Mouse (Mus musculus) erythroblast, embryonic 14.5 days (primary cell): ENCODE data around the gene Cd33. TPM values are rescaled to one million over a fixed set of nuclear protein-coding genes. Genes with fewer than 3 reads are reported as not detected.

Experiments used
- H3K27me3 ChIP-seq: 2 replicates; pipeline ENCODE4 v1.6.1; 2012; ENCODE audit warnings: inconsistent platforms; ENCODE audit not compliant: control insufficient read depth
- H3K36me3 ChIP-seq: 2 replicates; pipeline ENCODE4 v1.6.1; 2012; ENCODE audit warnings: mild to moderate bottlenecking, inconsistent platforms; ENCODE audit not compliant: control insufficient read depth
- H3K4me1 ChIP-seq: 2 replicates; pipeline ENCODE4 v1.6.1; 2012; ENCODE audit warnings: inconsistent platforms; ENCODE audit not compliant: control insufficient read depth
- H3K4me3 ChIP-seq: replicated peaks from 2 replicates; pipeline ENCODE3; 2012; ENCODE audit warnings: moderate library complexity, mild to moderate bottlenecking, inconsistent platforms
- H3K9me3 ChIP-seq: 2 replicates; pipeline ENCODE4 v1.6.1; 2012; ENCODE audit warnings: low read length, inconsistent platforms, mixed read lengths; ENCODE audit not compliant: control insufficient read depth
- GATA1 ChIP-seq: IDR thresholded peaks from 2 replicates; pipeline ENCODE4 v1.6.1; 2012; ENCODE audit warnings: low read length, inconsistent platforms, mixed read lengths
- TAL1 ChIP-seq: IDR thresholded peaks from 3 replicates; pipeline ENCODE4 v1.6.1; 2012; ENCODE audit warnings: low read length, inconsistent platforms, mixed read lengths
- polyA plus RNA-seq: library from polyadenylated mRNA; stranded (reverse); fragments of >175 nt; gene quantifications from 2 replicates; pipeline ENCODE4 v1.2.3, GENCODE M21; 2012

Gene Cd33
- polyA plus RNA-seq, 1 experiment, result not detected

- no peaks in the 10 kb centered on the region for H3K36me3 ChIP-seq
- H3K9me3 ChIP-seq, result no peaks in the 10 kb centered on the region
- 0 out of 2 replicates have a peak, but pooled peaks cover 2% of the 10 kb centered on the region for H3K27me3 ChIP-seq
- TF ChIP-seq GATA1 (no peak), TAL1 (no peak)
- no peak overlapping the region for H3K4me3 ChIP-seq
- no peaks in the 10 kb centered on the region; the same call in 1 of the 2 replicates for H3K4me1 ChIP-seq
Observed at GRCm38 (mm10) chr7:43556901-43557300, 12.7 kb upstream of the Cd33 start.

GRCm38 (mm10) chr7:43555351-43555750 lies 11.1 kb upstream of the Cd33 start:
- Histone ChIP-seq H3K4me1 (no peaks in the 10 kb centered on the region), H3K36me3 (no peaks in the 10 kb centered on the region), H3K4me3 (no peak overlapping the region), H3K9me3 (no peaks in the 10 kb centered on the region), H3K27me3 (no peaks in the 10 kb centered on the region)
- TF ChIP-seq GATA1 (no peak), TAL1 (no peak)

GRCm38 (mm10) chr7:43554550-43554949 lies 10.3 kb upstream of the Cd33 start:
- TF ChIP-seq TAL1 (no peak), GATA1 (no peak)
- H3K4me1 ChIP-seq, result no peaks in the 10 kb centered on the region
- no peaks in the 10 kb centered on the region for H3K27me3 ChIP-seq
- H3K9me3 ChIP-seq, result no peaks in the 10 kb centered on the region
- no peaks in the 10 kb centered on the region for H3K36me3 ChIP-seq
- H3K4me3 ChIP-seq, result no peak overlapping the region

GRCm38 (mm10) chr7:43553153-43553552 lies 8.9 kb upstream of the Cd33 start:
- H3K9me3 ChIP-seq, result no peaks in the 10 kb centered on the region
- H3K27me3 ChIP-seq, result no peaks in the 10 kb centered on the region
- no peak overlapping the region for H3K4me3 ChIP-seq
- no peaks in the 10 kb centered on the region for H3K4me1 ChIP-seq
- H3K36me3 ChIP-seq, result no peaks in the 10 kb centered on the region
- TF ChIP-seq TAL1, result no peak
- TF ChIP-seq GATA1, result no peak

- Histone ChIP-seq H3K36me3 (no peaks in the 10 kb centered on the region), H3K27me3 (no peaks in the 10 kb centered on the region), H3K4me3 (no peak overlapping the region), H3K4me1 (no peaks in the 10 kb centered on the region), H3K9me3 (no peaks in the 10 kb centered on the region)
- TF ChIP-seq GATA1 (no peak), TAL1 (no peak)
Observed at GRCm38 (mm10) chr7:43548206-43548605, 4.0 kb upstream of the Cd33 start.

- H3K4me3 ChIP-seq, result no peak overlapping the region
- no peaks in the 10 kb centered on the region for H3K9me3 ChIP-seq
- no peaks in the 10 kb centered on the region for H3K4me1 ChIP-seq
- H3K36me3 ChIP-seq, result no peaks in the 10 kb centered on the region
- TF ChIP-seq TAL1, result no peak
- no peak for TF ChIP-seq GATA1
- no peaks in the 10 kb centered on the region for H3K27me3 ChIP-seq
Observed at GRCm38 (mm10) chr7:43547666-43548065, 3.4 kb upstream of the Cd33 start.

GRCm38 (mm10) chr7:43545656-43546545 lies 1.7 kb upstream of the Cd33 start:
- Histone ChIP-seq H3K36me3 (no peaks in the 10 kb centered on the region), H3K27me3 (no peaks in the 10 kb centered on the region), H3K4me1 (no peaks in the 10 kb centered on the region), H3K9me3 (no peaks in the 10 kb centered on the region), H3K4me3 (no peak overlapping the region)
- TF ChIP-seq GATA1, result no peak
- TF ChIP-seq TAL1, result no peak

- Histone ChIP-seq H3K36me3 (no peaks in the 10 kb centered on the region), H3K9me3 (no peaks in the 10 kb centered on the region), H3K4me1 (no peaks in the 10 kb centered on the region), H3K27me3 (no peaks in the 10 kb centered on the region), H3K4me3 (no peak overlapping the region)
- TF ChIP-seq TAL1 (no peak), GATA1 (no peak)
Observed at GRCm38 (mm10) chr7:43538524-43538923, 5.7 kb downstream of the Cd33 start.

GRCm38 (mm10) chr7:43532936-43533505 lies 11.2 kb downstream of the Cd33 start:
- no peaks in the 10 kb centered on the region for H3K27me3 ChIP-seq
- no peaks in the 10 kb centered on the region for H3K4me1 ChIP-seq
- no peak for TF ChIP-seq TAL1
- no peak for TF ChIP-seq GATA1
- H3K9me3 ChIP-seq, result no peaks in the 10 kb centered on the region
- no peaks in the 10 kb centered on the region for H3K36me3 ChIP-seq
- no peak overlapping the region for H3K4me3 ChIP-seq
